Mouse (Mus musculus) stomach, embryonic 15.5 days (tissue): ENCODE measurements around the gene Med12l. TPM values are rescaled to one million over a fixed set of nuclear protein-coding genes. Genes with fewer than 3 reads are reported as not detected.

Source experiments
- ATAC-seq: fragments of 200-750 bp; cut with Nextera tagmentation; 2 replicates; pipeline ENCODE4 v1.8.0; 2017; ENCODE audit warnings: low read depth, moderate number of reproducible peaks, moderate TSS enrichment; ENCODE audit not compliant: insufficient read depth, low FRiP score
- H3K27ac ChIP-seq: fragments of 300-500 bp; sonication (generic); 2 replicates; pipeline ENCODE4 v1.5.1; 2015; ENCODE audit warnings: mild to moderate bottlenecking, inconsistent platforms
- H3K27me3 ChIP-seq: fragments of 300-500 bp; sonication (generic); replicated peaks from 2 replicates; pipeline ENCODE4 v1.6.1; 2015; ENCODE audit warnings: inconsistent platforms
- H3K36me3 ChIP-seq: fragments of 300-500 bp; sonication (generic); 2 replicates; pipeline ENCODE4 v1.6.1; 2015; ENCODE audit warnings: inconsistent platforms
- H3K4me1 ChIP-seq: fragments of 300-500 bp; sonication (generic); 2 replicates; pipeline ENCODE4 v1.6.1; 2015; ENCODE audit warnings: inconsistent platforms
- H3K4me2 ChIP-seq: fragments of 300-500 bp; sonication (generic); 2 replicates; pipeline ENCODE4 v1.6.1; 2015; ENCODE audit warnings: mild to moderate bottlenecking, inconsistent platforms
- H3K4me3 ChIP-seq: fragments of 300-500 bp; sonication (generic); replicated peaks from 2 replicates; pipeline ENCODE4 v1.5.1; 2015; ENCODE audit warnings: inconsistent platforms
- H3K9ac ChIP-seq: fragments of 300-500 bp; sonication (generic); 2 replicates; pipeline ENCODE4 v1.6.1; 2015; ENCODE audit warnings: inconsistent platforms
- H3K9me3 ChIP-seq: fragments of 300-500 bp; sonication (generic); 2 replicates; pipeline ENCODE4 v1.6.1; 2016; ENCODE audit warnings: inconsistent platforms
- WGBS: fragments of 180-500 bp; shearing (Covaris S2); methylation state at CpG from one replicate; pipeline ENCODE4 v1.1.7; 2015; 5-methylcytosine and 5-hydroxymethylcytosine counted together
- polyA plus RNA-seq: library from polyadenylated mRNA; unstranded; fragments of >200 nt; fragmentation: Nextera tagmentation; extraction: Ambion mirVana; gene quantifications from 2 replicates; pipeline ENCODE4 v1.2.1, GENCODE M21; 2015

Med12l gene
- 1.5 and 2.0 TPM in 2 replicates for polyA plus RNA-seq

DNA sequence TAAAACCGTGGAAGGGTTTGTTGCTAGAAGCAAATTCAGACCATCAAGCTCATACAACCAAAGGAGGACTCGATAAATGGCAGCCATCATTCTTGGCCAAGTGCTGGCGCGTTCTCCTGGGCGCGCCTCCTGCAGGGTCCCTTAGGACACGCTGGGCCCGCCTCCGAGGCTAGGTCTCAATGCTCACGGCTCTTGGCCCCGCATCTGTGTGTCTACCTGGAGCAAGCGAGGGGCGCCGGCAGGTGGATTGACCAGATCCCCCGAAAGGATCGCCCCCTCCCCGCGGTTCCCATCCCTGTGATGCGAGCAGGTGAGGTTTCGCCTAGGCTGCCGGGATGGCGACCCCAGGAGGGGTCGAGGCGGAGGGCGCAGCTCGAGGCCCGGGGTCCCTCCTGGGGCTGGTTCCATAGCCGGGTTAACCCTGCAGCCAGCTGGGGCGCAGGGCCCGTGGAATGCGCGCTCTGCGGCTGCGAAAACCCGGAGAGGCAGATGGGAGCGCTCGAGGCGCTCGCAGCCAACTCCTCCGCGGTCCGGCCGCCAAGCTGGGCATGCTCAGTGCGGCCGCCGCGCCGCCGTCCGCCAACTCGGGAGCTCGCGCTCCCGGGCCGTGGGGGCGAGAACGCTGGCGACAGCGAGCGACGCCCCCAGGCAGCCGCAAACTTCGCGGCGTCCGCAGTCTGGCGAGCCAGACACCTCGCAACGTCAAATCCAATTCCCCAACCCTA is at the start of gene Med12l:
Gene Med12l, plus strand, starts transcription at position 555 of the 725 bp plus-strand sequence.
- H3K27me3 ChIP-seq, result 0 out of 2 replicates have a peak, but pooled peaks cover 6% of the 10 kb centered on the region
- peak within 1 kb of the TSS; percentile 86 for H3K27ac ChIP-seq
- ATAC-seq, result peak; percentile 74
- H3K9ac ChIP-seq, result peak within 1 kb of the TSS; percentile 54; the same call in 1 of the 2 replicates
- H3K4me1 ChIP-seq, result peaks cover 7% of the 10 kb centered on the region; the same call in 1 of the 2 replicates
- H3K36me3 ChIP-seq, result no peaks in the 10 kb centered on the region
- peak within 1 kb of the TSS; percentile 97 for H3K4me2 ChIP-seq
- H3K4me3 ChIP-seq, result peak within 1 kb of the TSS; percentile 77
- H3K9me3 ChIP-seq, result no peaks in the 10 kb centered on the region
- under 1% methylated on average over 62 of the region's 69 CpGs for WGBS

DNA sequence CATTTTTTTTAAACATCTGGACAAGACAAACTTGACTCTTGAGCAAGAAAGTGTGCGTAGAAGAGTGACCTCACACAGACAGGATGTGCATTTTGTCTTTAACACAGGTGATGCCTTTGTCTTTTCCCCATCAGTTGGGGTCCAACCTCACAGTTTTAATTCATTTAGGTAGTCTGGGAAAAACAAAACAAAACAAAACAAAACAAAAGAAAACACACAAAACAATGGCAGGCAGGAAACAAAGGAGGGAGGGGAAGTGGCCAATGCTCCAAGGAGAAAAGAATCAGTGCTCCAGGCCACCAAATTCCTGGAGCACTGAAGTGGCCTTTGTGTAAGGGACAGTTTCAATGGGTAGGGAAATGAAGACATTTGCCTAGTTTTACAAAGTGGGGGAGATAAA is 44.5 kb upstream of the Med12l start:
- WGBS, result 89% methylated on average over 1 of the region's 1 CpGs
- no peak for ATAC-seq

DNA sequence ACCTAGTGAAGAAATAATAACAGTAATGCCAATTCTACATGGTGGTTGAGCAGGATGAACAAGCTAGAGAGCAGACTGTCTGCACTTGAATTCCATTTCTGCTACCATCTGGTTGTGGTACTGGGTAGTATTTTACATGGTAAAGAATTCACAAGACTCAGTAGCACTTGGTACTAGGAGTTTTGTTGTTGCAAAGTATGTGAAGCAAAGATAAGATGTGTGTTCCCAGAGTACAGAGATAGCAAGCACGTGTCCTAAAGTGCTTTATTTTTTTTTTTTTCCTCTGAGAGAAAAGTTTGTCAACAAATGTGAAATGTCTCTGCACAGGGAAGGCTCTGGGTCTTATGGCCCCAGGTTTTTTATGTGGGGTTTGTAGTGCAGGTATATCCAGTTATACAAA is 28.2 kb upstream of the Med12l start:
- Histone ChIP-seq H3K9me3 (no peaks in the 10 kb centered on the region), H3K4me2 (no peak overlapping the region), H3K4me1 (no peaks in the 10 kb centered on the region), H3K27ac (no peak overlapping the region), H3K36me3 (no peaks in the 10 kb centered on the region), H3K9ac (no peak overlapping the region), H3K4me3 (no peak overlapping the region), H3K27me3 (no peaks in the 10 kb centered on the region)
- no peak for ATAC-seq
- WGBS, result 56% methylated on average over 1 of the region's 1 CpGs

More for the DNA sequence above, 44.5 kb upstream of the Med12l start:
- H3K4me2 ChIP-seq, result no peak overlapping the region
- H3K27ac ChIP-seq, result no peak overlapping the region
- H3K27me3 ChIP-seq, result no peaks in the 10 kb centered on the region
- no peaks in the 10 kb centered on the region for H3K36me3 ChIP-seq
- no peak overlapping the region for H3K9ac ChIP-seq
- no peaks in the 10 kb centered on the region for H3K4me1 ChIP-seq
- no peaks in the 10 kb centered on the region for H3K9me3 ChIP-seq
- no peak overlapping the region for H3K4me3 ChIP-seq

- no peak overlapping the region for H3K4me3 ChIP-seq
- H3K4me1 ChIP-seq, result no peaks in the 10 kb centered on the region; the same call in 1 of the 2 replicates
- H3K9ac ChIP-seq, result no peak overlapping the region
- H3K27ac ChIP-seq, result no peak overlapping the region
- no peak overlapping the region for H3K4me2 ChIP-seq
- H3K36me3 ChIP-seq, result no peaks in the 10 kb centered on the region
- no peak for ATAC-seq
- no peaks in the 10 kb centered on the region for H3K9me3 ChIP-seq
- no peaks in the 10 kb centered on the region for H3K27me3 ChIP-seq
- WGBS, result 86% methylated on average over 7 of the region's 7 CpGs
Measured at GRCm38 (mm10) chr3:58977906-58978622, 27.6 kb upstream of the Med12l start.

- WGBS, result 62% methylated on average over 4 of the region's 4 CpGs
- ATAC-seq, result no peak
- H3K4me2 ChIP-seq, result no peak overlapping the region
Measured at GRCm38 (mm10) chr3:58980579-58980978, 25.0 kb upstream of the Med12l start.

DNA sequence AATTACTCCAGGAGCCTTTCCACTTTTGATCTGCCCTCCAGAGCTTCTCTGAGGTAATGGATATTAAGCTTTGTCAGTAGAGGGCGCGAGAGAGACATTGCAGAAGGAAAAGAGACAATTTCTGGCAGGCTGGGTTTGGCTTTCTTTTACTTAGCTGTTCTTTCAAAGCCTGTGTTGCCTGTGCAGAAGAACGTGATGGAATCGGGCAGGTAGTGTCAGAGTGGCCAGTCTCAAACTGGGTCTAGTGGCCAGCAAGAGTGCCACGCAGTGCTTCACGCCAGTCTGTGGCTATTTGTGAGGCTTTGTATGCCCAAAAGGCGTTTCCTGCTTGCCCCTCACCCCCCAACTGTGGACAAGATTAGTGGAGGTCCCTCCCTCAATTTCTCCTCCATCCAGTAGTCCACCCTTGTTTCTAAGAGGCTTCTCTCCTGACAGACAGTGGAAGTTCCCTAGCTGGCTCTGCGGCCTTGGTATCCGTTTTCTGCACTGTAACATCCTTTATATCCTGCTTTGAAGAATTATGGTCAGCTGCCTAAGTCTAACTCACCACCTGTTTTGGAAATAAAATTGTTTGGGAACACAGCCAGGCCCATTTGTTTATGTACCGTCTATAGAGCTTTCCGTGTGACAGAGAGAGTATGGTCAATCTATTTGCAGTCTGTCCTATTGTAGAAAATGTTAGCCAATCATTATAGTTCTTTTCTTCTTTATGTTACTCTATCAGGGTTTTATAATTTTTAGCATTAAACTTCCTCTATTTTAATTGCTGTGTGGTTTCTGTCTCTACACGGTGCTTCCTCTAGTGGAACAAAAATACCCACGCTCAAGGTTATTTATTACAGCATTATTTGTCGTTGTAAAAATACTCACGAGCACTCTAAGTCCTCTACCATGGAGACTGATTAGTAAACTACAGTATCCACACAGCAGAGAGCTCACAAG is 22.5 kb upstream of the Med12l start:
- 39% methylated on average over 15 of the region's 15 CpGs for WGBS
- ATAC-seq, result no peak

More at GRCm38 (mm10) chr3:58980579-58980978, 25.0 kb upstream of the Med12l start:
- Histone ChIP-seq H3K9ac (no peak overlapping the region), H3K36me3 (no peaks in the 10 kb centered on the region), H3K4me3 (no peak overlapping the region), H3K9me3 (no peaks in the 10 kb centered on the region), H3K27me3 (no peaks in the 10 kb centered on the region), H3K4me1 (no peaks in the 10 kb centered on the region; the same call in 1 of the 2 replicates), H3K27ac (no peak overlapping the region)

DNA sequence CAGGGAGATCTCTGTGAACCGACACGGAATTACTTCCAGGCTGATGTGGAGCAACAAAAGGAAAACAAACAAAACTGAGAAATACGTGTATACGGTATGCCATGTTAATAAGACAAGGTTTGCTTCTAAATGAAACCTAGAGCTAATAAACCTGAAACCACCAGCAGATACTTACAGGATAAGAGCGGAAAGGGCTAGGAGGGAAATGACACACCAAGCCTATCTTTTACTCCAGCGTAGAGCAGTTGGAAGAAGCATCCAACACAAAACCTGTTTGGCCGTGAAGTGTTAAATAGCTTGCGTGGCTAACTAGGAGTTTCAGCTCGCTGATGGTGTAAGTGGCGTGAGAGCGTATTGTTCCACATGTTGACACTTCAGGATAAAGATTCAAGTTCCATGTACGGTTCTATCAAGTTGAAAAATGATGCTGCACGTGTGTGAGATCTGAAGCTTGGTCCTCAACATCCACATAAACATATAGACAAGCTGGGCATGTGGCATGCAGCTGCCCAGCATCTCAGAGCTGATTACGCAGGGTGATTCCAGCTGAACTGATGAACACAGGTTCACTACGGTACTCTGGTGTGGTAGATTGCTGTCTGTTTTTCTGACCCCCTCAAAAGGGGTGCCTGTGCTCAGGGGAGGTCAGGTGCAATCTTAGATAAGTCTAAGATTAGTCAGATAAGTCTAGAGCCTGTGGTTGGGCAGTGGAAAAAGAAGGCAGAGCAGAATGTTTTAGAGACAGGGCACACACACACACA is 21.6 kb upstream of the Med12l start:
- H3K9ac ChIP-seq, result no peak overlapping the region
- WGBS, result 61% methylated on average over 15 of the region's 15 CpGs
- no peaks in the 10 kb centered on the region for H3K27me3 ChIP-seq
- H3K27ac ChIP-seq, result no peak overlapping the region
- no peak overlapping the region for H3K4me3 ChIP-seq
- H3K4me1 ChIP-seq, result no peaks in the 10 kb centered on the region; the same call in 1 of the 2 replicates
- H3K36me3 ChIP-seq, result no peaks in the 10 kb centered on the region
- ATAC-seq, result no peak
- no peak overlapping the region for H3K4me2 ChIP-seq
- no peaks in the 10 kb centered on the region for H3K9me3 ChIP-seq

More for the DNA sequence above, 22.5 kb upstream of the Med12l start:
- H3K27ac ChIP-seq, result no peak overlapping the region
- no peaks in the 10 kb centered on the region for H3K36me3 ChIP-seq
- no peak overlapping the region for H3K9ac ChIP-seq
- H3K27me3 ChIP-seq, result no peaks in the 10 kb centered on the region
- H3K4me2 ChIP-seq, result 0 out of 2 replicates have a peak overlapping the region, but pooled peaks have one; percentile 35
- H3K4me3 ChIP-seq, result no peak overlapping the region
- H3K4me1 ChIP-seq, result no peaks in the 10 kb centered on the region; the same call in 1 of the 2 replicates
- no peaks in the 10 kb centered on the region for H3K9me3 ChIP-seq

DNA sequence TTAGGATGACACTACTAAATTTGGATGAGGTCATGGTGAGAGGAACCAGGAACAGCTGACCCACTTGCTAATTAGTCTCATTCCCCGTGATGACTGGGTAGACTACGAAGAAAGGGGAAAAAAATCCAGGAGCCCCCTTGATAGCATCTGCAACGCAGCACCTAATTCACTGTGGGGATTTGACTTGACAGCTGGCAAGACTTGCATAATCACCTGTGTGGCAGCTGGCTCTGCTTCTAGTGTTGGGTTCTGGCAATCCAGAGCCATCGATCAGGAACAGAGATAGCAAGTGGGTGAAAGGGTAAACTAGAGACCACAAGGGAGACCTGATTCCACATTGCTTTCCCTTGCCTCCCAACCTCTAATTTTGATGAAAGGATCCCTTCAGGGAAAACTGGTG is 19.8 kb upstream of the Med12l start:
- no peak overlapping the region for H3K27ac ChIP-seq
- H3K4me2 ChIP-seq, result no peak overlapping the region
- no peaks in the 10 kb centered on the region for H3K9me3 ChIP-seq
- H3K4me1 ChIP-seq, result no peaks in the 10 kb centered on the region; the same call in 1 of the 2 replicates
- no peaks in the 10 kb centered on the region for H3K27me3 ChIP-seq
- WGBS, result 42% methylated on average over 4 of the region's 4 CpGs
- H3K4me3 ChIP-seq, result no peak overlapping the region
- H3K36me3 ChIP-seq, result no peaks in the 10 kb centered on the region
- no peak overlapping the region for H3K9ac ChIP-seq
- ATAC-seq, result no peak

DNA sequence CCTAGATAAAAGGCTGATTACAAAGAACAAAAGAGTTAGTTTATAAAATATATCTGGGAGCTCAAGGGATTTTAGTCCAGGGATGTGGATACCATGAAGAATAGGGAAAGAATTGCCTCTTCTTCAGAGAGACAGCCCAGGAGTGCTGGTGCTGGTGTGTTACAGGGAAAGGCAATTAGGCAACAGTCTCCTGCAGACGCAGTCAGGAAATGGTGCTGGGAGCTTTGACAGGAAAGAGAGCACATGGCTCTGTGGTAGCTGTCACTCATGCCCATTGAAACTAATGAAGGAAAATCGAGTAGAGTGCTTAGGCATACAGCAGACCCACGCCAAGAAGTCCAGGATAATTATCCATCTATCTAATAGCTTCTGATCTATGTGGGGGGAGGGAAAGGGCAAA is 16.3 kb upstream of the Med12l start:
- no peak for ATAC-seq
- Histone ChIP-seq H3K9ac (no peak overlapping the region), H3K27ac (no peak overlapping the region), H3K27me3 (no peaks in the 10 kb centered on the region), H3K36me3 (no peaks in the 10 kb centered on the region), H3K4me2 (no peak overlapping the region), H3K4me3 (no peak overlapping the region), H3K4me1 (no peaks in the 10 kb centered on the region), H3K9me3 (no peaks in the 10 kb centered on the region)
- 38% methylated on average over 3 of the region's 3 CpGs for WGBS

GRCm38 (mm10) chr3:58990556-58990955 is 15.1 kb upstream of the Med12l start:
- 59% methylated on average over 3 of the region's 3 CpGs for WGBS
- Histone ChIP-seq H3K9me3 (no peaks in the 10 kb centered on the region), H3K4me1 (no peaks in the 10 kb centered on the region), H3K27ac (no peak overlapping the region), H3K9ac (no peak overlapping the region), H3K4me3 (no peak overlapping the region), H3K36me3 (no peaks in the 10 kb centered on the region), H3K4me2 (no peak overlapping the region), H3K27me3 (no peaks in the 10 kb centered on the region)
- no peak for ATAC-seq

DNA sequence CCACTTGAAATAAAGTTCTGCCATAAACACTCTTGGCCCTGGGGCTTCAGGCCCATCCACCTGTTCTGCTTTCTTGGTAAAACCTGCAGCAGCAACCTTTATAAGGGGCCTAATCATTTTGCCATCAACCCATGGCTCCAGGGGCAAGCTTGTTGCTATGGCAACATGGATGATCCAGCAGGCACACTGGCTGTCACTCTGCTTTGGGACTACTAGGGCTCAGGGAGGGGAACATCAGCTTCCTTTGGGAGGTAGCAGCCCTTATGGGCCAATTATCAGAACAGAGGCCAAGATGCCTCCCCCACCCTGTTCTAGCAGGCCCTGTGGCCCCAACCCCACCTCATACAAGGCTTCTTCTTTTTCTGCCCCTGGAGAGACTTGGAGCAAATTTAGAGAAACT is 13.5 kb upstream of the Med12l start:
- Histone ChIP-seq H3K27ac (no peak overlapping the region), H3K27me3 (no peaks in the 10 kb centered on the region), H3K9ac (no peak overlapping the region), H3K4me3 (no peak overlapping the region), H3K4me1 (no peaks in the 10 kb centered on the region), H3K36me3 (no peaks in the 10 kb centered on the region), H3K9me3 (no peaks in the 10 kb centered on the region), H3K4me2 (no peak overlapping the region)
- no peak for ATAC-seq
